In genomic region chr10:117527979-117528378, GRCm38 (mm10) we compare ENCODE assay signal across 16 mouse cellular contexts.
"Had no signal": no experiment of that assay in that cellular context is flagged by ENCODE, and none has a peak within 500 bp of the region (broad histone marks: within the 10 kb centered on the region; RNA-seq: fewer than 3 reads in every experiment).

No protein-coding gene starts in this region.

- DNase-seq: heart, postnatal 10 days; heart, postnatal 14 days; heart, postnatal 36 days; heart, postnatal 4 days; kidney, adult 11 months; kidney, adult 18-20 months; kidney, adult 2 months; kidney, adult 8-10 months; kidney, adult 9 months; kidney, postnatal 10 days; kidney, postnatal 14 days; kidney, postnatal 25 days; kidney, postnatal 36 days; kidney, postnatal 4 days; layer of hippocampus, adult 9-11 months; layer of hippocampus, postnatal 36 days had no signal
